Mouse (Mus musculus): ENCODE data around the gene Bod1. TPM values are rescaled to one million over a fixed set of nuclear protein-coding genes. Genes with fewer than 3 reads are reported as not detected.

The Bod1 gene
- polyA plus RNA-seq, 1 experiment = 158 TPM

GRCm38 (mm10) chr11:31649507-31649906, 22.2 kb downstream of the Bod1 start:
- no peak for TF ChIP-seq CTCF (IDR thresholded peaks at IDR 0.05; ENCODE audit: extremely low read depth, insufficient read depth, low read length)
- TF ChIP-seq POLR2A (IDR thresholded peaks at IDR 0.05; ENCODE audit: extremely low read depth, insufficient read depth, low read length) = no peak
- Histone ChIP-seq H3K4me3 (ENCODE audit: insufficient read depth, low read length) (no peak overlapping the region), H3K27ac (ENCODE audit: insufficient read depth, low read length) (no peak overlapping the region)

GRCm38 (mm10) chr11:31647268-31647667, 24.4 kb downstream of the Bod1 start:
- no peak for TF ChIP-seq POLR2A (IDR thresholded peaks at IDR 0.05; ENCODE audit: extremely low read depth, insufficient read depth, low read length)
- no peak for TF ChIP-seq CTCF (IDR thresholded peaks at IDR 0.05; ENCODE audit: extremely low read depth, insufficient read depth, low read length)
- no peak overlapping the region for H3K27ac ChIP-seq (ENCODE audit: insufficient read depth, low read length)
- H3K4me3 ChIP-seq (ENCODE audit: insufficient read depth, low read length) = no peak overlapping the region
- H3K4me1 ChIP-seq (ENCODE audit: control insufficient read depth, insufficient read depth, low read length) = 0 out of 2 replicates have a peak, but pooled peaks cover 2% of the 10 kb centered on the region

More at GRCm38 (mm10) chr11:31649507-31649906, 22.2 kb downstream of the Bod1 start:
- H3K4me1 ChIP-seq (ENCODE audit: control insufficient read depth, insufficient read depth, low read length) = no peaks in the 10 kb centered on the region

- Histone ChIP-seq H3K4me1 (ENCODE audit: control insufficient read depth, insufficient read depth, low read length) (0 out of 2 replicates have a peak, but pooled peaks cover 2% of the 10 kb centered on the region), H3K4me3 (ENCODE audit: insufficient read depth, low read length) (no peak overlapping the region), H3K27ac (ENCODE audit: insufficient read depth, low read length) (no peak overlapping the region)
- no peak for TF ChIP-seq CTCF (IDR thresholded peaks at IDR 0.05; ENCODE audit: extremely low read depth, insufficient read depth, low read length)
- no peak for TF ChIP-seq POLR2A (IDR thresholded peaks at IDR 0.05; ENCODE audit: extremely low read depth, insufficient read depth, low read length)
These were observed 25.1 kb downstream of the Bod1 start for GRCm38 (mm10) chr11:31646571-31646970.

GRCm38 (mm10) chr11:31643120-31643519, 28.6 kb downstream of the Bod1 start:
- TF ChIP-seq POLR2A (IDR thresholded peaks at IDR 0.05; ENCODE audit: extremely low read depth, insufficient read depth, low read length) (no peak), CTCF (IDR thresholded peaks at IDR 0.05; ENCODE audit: extremely low read depth, insufficient read depth, low read length) (no peak)
- Histone ChIP-seq H3K4me3 (ENCODE audit: insufficient read depth, low read length) (no peak overlapping the region), H3K27ac (ENCODE audit: insufficient read depth, low read length) (no peak overlapping the region), H3K4me1 (ENCODE audit: control insufficient read depth, insufficient read depth, low read length) (0 out of 2 replicates have a peak, but pooled peaks cover 2% of the 10 kb centered on the region)

- H3K4me3 ChIP-seq (ENCODE audit: insufficient read depth, low read length) = no peak overlapping the region
- H3K27ac ChIP-seq (ENCODE audit: insufficient read depth, low read length) = no peak overlapping the region
- H3K4me1 ChIP-seq (ENCODE audit: control insufficient read depth, insufficient read depth, low read length) = 0 out of 2 replicates have a peak, but pooled peaks cover 2% of the 10 kb centered on the region
- peak; percentile 29; the same call in 1 of the 2 replicates for TF ChIP-seq CTCF (IDR thresholded peaks at IDR 0.05; ENCODE audit: extremely low read depth, insufficient read depth, low read length)
- TF ChIP-seq POLR2A (IDR thresholded peaks at IDR 0.05; ENCODE audit: extremely low read depth, insufficient read depth, low read length) = no peak
These were observed 30.4 kb downstream of the Bod1 start for GRCm38 (mm10) chr11:31641066-31641810.

GRCm38 (mm10) chr11:31640187-31640586, 31.5 kb downstream of the Bod1 start:
- no peak overlapping the region for H3K27ac ChIP-seq (ENCODE audit: insufficient read depth, low read length)
- H3K4me3 ChIP-seq (ENCODE audit: insufficient read depth, low read length) = no peak overlapping the region
- 0 out of 2 replicates have a peak, but pooled peaks cover 2% of the 10 kb centered on the region for H3K4me1 ChIP-seq (ENCODE audit: control insufficient read depth, insufficient read depth, low read length)
- no peak for TF ChIP-seq CTCF (IDR thresholded peaks at IDR 0.05; ENCODE audit: extremely low read depth, insufficient read depth, low read length)

- Histone ChIP-seq H3K4me3 (ENCODE audit: insufficient read depth, low read length) (no peak overlapping the region), H3K4me1 (ENCODE audit: control insufficient read depth, insufficient read depth, low read length) (no peaks in the 10 kb centered on the region), H3K27ac (ENCODE audit: insufficient read depth, low read length) (no peak overlapping the region)
- TF ChIP-seq POLR2A (IDR thresholded peaks at IDR 0.05; ENCODE audit: extremely low read depth, insufficient read depth, low read length) (no peak), CTCF (IDR thresholded peaks at IDR 0.05; ENCODE audit: extremely low read depth, insufficient read depth, low read length) (peak; percentile 72)
These were observed 33.8 kb downstream of the Bod1 start for GRCm38 (mm10) chr11:31637788-31638373.

- no peak overlapping the region for H3K4me3 ChIP-seq (ENCODE audit: insufficient read depth, low read length)
- no peak overlapping the region for H3K27ac ChIP-seq (ENCODE audit: insufficient read depth, low read length)
- no peaks in the 10 kb centered on the region for H3K4me1 ChIP-seq (ENCODE audit: control insufficient read depth, insufficient read depth, low read length)
- TF ChIP-seq CTCF (IDR thresholded peaks at IDR 0.05; ENCODE audit: extremely low read depth, insufficient read depth, low read length) = no peak
- TF ChIP-seq POLR2A (IDR thresholded peaks at IDR 0.05; ENCODE audit: extremely low read depth, insufficient read depth, low read length) = no peak
These were observed 43.0 kb downstream of the Bod1 start for GRCm38 (mm10) chr11:31628700-31629099.

GRCm38 (mm10) chr11:31620796-31621195, 50.9 kb downstream of the Bod1 start:
- TF ChIP-seq CTCF (IDR thresholded peaks at IDR 0.05; ENCODE audit: extremely low read depth, insufficient read depth, low read length) = no peak
- no peak for TF ChIP-seq POLR2A (IDR thresholded peaks at IDR 0.05; ENCODE audit: extremely low read depth, insufficient read depth, low read length)
- H3K27ac ChIP-seq (ENCODE audit: insufficient read depth, low read length) = no peak overlapping the region

GRCm38 (mm10) chr11:31617797-31618196, 53.9 kb downstream of the Bod1 start:
- no peak overlapping the region for H3K27ac ChIP-seq (ENCODE audit: insufficient read depth, low read length)
- no peak for TF ChIP-seq POLR2A (IDR thresholded peaks at IDR 0.05; ENCODE audit: extremely low read depth, insufficient read depth, low read length)
- TF ChIP-seq CTCF (IDR thresholded peaks at IDR 0.05; ENCODE audit: extremely low read depth, insufficient read depth, low read length) = no peak
- no peaks in the 10 kb centered on the region for H3K4me1 ChIP-seq (ENCODE audit: control insufficient read depth, insufficient read depth, low read length)
- no peak overlapping the region for H3K4me3 ChIP-seq (ENCODE audit: insufficient read depth, low read length)

More at GRCm38 (mm10) chr11:31620796-31621195, 50.9 kb downstream of the Bod1 start:
- Histone ChIP-seq H3K4me1 (ENCODE audit: control insufficient read depth, insufficient read depth, low read length) (no peaks in the 10 kb centered on the region), H3K4me3 (ENCODE audit: insufficient read depth, low read length) (no peak overlapping the region)
